Mouse (Mus musculus) regulatory T cell (primary cell): ENCODE measurements around the gene Abhd14a.

Experiments
- in situ Hi-C: fragments of 300-600 bp; cut with MboI, MseI; formaldehyde crosslinking; loops from one replicate; pipeline ENCODE4 v1.15.1; 2025; ENCODE audit warnings: high pct_unique_total_duplicates

Gene Abhd14a

DNA sequence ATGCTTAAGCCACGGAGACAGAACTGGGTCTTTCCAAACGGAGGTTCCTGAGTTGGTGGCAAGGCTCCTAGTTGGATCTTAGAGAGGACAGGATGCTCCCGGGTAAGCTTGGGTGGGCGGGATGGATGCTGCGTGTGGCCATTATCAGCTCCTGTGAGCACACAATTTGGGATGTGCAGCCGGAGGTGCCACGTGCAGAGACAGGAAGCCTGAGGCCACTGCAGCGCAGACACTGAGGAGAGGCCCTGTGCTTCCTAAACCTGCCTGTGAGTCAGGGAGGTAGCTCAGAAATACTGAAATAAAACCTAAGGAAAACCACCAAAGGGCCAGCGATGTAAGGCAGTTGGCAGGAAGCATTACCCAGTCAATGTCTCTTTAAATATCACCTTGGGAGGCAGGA is 22.3 kb upstream of the Abhd14a start:
- in situ Hi-C loops, result no loop called here

DNA sequence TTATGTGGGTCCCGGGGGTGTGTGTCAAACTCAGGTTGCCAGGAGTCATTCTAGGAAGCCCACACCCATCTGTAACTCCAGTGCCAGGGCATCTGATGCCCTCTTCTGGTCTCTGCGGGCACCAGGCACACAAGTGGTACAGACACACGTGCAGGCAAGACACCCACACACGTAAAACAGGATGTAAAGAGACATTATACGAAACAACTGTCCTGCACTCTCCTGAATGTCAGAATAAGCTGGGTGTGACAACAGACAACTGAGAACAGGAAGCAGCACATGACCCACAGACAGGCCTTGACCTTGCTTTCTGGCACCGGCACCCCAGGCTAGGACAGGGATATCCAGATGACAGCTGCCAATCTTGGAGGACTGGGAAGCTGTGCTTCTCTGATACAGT is 21.8 kb upstream of the Abhd14a start:
- in situ Hi-C loops, result no loop called here

DNA sequence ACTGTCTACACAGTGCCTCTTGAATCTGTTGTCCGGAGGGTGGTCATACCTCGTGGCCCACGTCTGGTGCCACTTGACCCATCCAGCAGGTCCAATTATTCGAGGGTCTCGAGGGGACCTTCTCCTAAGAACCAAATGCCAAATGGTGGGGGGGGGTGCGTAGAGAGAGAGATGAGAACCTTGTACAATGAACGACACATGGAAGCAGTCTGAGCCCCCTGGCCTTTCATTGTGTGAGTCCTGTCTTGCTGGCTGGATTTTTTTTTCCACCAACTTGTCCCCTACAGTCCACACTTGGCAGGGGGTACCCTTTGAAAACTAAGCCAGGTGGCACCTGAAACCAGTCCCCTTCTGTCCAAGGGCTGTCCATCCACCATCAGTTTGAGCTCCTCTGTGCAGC is 20.3 kb upstream of the Abhd14a start:
- in situ Hi-C loops, result no loop called here

DNA sequence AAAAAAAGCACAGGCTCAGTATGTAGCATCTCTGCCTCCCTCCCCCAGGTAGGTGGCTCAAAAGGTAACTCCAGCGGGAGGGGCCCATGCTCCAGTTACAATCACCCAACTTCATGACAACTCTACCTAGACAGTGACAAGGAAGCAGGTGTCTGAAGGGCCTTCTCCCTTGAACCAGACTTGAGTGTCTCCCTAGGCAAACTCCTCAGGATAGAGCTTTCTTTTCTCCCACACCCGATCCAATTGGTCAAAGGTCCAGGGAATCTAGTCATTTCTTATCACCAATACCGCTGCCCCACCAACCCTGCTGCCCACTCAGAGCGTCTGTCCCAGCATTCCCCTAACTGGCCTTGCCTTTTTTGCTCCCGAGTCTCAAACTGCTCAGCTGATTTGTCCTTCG is 19.2 kb upstream of the Abhd14a start:
- in situ Hi-C loops, result no loop called here

DNA sequence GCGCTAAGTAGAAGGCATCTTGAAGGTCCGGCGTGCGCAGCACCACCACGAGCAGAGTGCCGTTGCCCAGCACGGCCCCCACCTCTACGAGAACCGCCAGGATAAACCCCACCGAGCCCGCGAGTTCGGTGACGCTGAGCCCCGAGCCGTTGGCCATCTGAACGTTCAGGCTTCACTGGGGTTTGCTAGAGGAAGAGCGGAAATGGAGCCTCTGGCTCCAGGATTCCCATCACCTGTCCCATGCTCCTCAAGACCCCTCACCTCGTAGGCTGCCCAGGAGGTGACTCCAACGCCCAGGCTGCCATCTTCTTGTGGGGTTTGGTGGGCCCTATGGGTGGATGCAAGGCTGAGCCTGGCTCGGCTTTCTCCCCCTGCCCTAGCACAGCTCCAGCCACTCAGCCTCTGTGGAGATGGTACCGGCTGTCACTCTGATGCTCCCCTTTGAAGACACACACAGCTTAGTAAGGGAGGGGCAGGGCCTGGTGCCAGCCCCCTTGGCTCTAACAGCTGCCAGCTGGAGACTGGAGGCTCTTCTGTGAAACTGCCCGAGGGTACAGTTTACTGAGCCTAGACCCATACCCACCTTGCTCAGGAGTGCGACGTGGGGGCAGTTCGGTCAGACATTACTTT is 18.2 kb upstream of the Abhd14a start, which contains the start of gene Gpr62:
Gpr62 (minus strand) TSS at position 368 of the 630 bp plus-strand sequence.
- in situ Hi-C loops, result no loop called here

DNA sequence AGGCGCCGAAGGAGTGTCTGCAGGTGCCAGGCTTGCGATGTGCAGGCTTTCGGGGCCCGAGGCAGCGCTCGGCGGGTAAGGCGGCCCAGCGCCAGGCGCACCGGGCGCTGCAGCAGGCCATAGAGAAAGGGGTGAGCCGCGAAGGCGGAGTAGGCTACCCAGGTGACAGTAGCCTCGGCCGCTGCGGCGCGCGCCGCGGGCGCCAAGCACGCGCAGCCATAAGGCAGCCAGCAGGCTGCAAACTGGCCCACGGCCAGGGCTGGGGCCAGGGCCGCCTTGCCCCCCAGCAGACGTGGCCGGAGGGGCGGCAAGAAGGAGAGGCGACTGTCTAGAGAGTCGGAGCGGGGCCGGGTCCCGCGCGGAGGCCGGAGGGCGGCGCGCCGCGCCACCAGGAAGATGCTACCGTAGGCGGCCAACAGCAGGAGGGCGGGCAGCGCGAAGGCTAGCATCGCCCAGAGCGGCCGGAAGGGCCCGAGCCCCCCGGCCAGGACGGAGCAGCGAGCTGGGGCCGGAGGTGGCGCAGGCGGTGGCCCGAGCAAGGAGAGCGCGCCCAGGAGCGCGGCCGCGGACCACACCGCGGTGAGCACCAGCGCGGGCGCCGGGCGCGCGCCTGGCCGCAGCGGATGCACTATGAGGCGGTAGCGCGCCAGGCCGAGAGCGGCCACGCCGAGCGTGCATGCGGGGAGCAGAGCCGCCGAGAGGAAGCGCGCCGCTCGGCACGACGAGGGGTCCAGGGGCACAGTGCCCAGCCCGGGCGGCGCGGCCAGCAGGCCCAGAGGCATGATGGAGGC is 17.5 kb upstream of the Abhd14a start:
- in situ Hi-C loops, result no loop called here

DNA sequence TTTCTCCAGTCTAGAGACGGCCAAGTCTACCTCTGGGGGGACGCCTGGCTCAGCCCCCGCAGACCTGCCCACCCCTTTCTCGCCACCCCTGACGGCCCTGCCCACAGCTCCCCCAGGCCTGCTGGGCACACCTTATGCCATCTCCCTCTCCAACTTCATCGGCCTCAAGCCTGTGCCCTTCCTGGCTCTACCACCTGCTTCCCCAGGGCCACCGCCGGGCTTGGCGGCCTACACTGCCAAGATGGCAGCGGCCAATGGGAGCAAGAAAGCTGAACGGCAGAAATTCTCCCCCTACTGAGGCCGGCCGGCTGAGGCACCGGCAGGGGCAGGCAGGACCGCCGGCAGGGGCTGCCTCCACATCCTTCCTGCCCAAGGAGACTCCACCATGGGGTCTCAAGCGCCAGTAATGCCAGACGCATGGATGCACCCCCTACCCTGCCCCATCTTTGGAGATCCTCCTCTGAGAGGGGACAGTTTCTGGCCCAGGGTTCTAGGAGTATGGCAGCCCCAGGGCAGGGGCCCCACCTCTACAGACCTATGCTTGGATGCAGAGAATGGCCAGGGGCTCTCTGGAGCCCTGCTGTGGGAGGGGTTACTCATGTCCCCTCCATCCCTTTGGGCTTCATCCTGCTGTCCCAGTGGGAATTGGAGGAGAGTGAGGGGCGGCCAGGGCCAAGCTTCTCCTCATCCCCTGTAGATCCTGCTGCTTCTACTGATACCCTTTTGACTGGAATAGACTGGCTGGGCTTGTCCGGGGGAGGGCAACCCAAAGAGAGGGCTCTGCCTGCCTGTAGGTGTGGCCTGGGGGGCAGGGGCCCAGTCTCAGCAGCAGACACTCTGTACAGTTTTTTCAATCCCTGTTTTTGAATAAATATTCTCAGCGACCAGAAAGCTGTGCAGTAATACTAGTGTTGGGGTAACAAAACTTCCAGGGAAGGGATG is 15.9 kb upstream of the Abhd14a start:
- in situ Hi-C loops, result no loop called here

DNA sequence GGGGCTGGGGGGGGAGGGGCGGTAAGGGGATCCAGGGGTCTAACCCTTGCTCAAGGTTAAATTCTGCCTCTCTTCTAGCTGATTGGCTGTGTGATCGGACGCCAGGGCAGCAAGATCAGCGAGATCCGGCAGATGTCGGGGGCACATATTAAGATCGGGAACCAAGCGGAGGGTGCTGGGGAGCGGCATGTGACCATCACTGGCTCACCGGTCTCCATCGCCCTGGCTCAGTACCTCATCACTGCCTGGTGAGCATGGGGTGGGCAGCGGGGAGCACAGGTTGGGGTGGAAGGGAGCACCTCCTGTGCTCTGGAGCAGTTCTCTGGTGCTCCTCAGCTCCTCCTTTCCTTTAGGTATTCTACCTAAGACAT is 14.9 kb upstream of the Abhd14a start:
- in situ Hi-C loops, result no loop called here

DNA sequence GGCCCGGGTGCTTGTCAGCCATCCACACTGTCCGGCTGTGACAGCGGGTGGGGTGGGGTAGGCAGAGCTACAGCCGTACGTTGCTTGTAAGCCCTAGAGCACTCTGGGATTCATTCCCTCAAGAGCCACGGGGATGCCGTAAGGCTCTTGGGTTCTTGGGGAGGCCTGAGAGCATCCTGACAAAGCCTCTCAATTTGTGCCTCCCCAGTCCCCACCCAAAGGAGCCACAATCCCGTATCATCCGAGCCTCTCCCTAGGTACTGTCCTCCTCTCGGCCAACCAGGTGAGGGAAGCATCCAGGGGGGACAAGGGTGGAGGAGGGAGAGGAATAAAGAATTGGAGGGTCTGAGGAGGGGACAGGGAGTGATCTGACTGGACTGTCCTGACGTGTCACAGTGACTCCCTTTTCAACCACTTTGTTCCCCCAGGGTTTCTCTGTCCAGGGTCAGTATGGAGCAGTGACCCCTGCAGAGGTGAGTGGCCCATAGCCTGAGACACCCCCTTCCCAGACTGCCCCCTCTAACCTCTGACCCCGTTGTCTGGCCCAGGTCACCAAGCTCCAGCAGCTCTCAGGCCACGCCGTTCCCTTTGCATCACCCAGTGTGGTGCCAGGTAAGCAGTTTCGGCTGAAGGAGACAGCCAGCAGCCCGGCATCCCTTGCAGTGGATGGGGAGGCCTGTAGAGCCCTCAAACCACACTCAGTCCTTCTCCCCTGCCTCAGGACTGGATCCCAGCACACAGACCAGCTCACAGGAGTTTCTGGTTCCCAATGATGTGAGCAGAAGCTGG is 14.4 kb upstream of the Abhd14a start:
- in situ Hi-C loops, result no loop called here

DNA sequence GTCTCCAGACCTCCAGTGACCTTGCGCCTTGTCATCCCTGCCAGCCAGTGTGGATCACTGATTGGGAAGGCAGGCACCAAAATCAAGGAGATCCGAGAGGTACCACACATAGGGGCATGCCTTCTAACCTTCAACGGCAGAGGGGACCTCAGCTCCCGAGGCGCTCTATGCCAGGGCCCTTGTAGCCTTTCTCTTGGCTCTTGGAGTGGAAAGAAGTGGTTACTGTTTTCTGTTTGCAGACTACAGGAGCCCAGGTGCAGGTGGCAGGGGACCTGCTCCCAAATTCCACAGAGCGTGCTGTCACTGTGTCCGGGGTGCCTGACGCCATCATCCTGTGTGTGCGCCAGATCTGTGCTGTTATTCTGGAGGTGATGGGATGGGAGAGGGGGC is 13.5 kb upstream of the Abhd14a start:
- in situ Hi-C loops, result no loop called here

DNA sequence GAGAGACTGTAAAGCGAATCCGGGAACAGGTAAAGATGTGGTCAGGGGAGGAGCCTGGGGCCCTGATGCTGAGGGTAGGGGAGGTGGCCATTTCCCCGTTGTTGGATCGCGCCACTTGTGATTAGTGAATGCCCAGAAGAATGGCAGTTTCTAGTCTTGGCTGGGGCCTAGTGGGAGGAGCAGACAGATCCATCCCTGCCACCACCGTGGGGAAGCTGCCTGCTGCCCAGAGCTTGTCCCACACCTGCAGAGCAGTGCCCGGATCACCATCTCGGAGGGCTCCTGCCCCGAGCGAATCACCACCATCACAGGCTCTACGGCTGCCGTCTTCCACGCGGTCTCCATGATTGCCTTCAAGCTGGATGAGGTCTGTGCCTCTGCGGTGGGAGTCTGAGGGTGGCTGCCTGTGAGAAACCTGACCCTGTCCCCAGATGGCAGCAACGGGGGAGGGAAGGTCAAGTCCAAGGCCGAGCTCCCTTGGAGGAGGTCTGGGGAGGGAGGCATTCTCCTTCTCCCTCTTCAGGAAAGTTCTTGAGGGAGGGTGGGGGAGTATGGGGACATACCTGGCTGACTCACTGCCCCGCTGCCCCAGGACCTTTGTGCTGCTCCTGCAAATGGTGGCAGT is 13.0 kb upstream of the Abhd14a start:
- in situ Hi-C loops, result no loop called here

DNA sequence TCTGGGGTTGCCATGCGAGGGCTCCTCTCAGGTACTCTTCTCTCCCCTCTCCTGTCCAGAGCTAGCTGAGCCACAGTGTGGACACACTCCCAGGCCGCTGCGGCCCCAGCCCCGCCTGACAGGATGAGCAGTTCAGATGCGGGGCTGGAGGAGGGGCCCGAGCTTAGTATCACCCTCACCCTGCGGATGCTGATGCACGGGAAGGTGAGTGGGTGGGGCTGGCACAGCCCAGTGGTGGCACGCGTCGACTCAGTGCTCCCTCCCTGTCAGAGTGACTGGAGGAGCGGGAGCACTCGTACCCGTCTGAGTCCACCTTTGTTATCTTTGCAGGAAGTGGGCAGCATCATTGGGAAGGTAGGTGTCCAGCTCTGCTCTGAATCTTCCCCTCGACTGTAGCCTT is 12.5 kb upstream of the Abhd14a start:
- in situ Hi-C loops, result no loop called here

DNA sequence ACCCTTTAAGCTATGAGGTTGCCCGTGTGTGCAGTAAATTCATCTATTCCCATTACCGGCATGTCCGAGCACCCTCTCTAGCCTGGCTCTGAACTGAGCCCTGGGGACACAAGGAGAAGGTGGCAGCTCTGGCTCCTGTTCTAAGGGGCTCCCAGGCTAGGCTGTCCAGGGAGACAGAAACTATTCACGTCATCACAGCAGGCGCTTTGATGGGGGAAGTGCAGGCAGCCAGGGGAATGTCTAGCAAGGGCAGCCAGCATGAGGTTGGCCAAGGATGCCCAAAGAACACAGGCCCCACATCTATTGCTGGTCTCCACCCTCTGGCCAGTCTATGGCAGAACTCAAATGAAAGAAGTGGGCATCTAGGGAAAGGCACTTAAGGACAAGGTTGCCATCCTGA is 10.4 kb upstream of the Abhd14a start:
- in situ Hi-C loops, result no loop called here

DNA sequence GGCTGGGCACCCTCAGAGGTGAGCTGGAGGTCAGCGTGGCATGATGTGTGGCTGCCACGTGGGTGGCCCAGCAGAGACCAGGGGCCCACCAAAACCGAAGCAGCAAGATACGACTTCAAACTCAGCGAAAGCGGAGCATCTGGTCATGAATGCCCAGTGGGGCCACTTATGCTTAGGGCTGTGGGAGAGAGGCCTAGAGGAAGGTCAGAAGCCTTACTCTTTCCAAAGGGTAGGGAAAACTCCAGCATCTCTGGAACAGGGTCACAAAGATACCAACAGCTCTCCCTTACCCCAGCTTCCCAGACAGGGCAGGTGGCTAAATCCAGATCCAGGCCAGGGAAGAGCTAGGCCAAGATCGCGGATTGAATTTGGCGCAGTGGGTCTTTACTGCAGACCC is 9.7 kb upstream of the Abhd14a start:
- in situ Hi-C loops, result no loop called here

DNA sequence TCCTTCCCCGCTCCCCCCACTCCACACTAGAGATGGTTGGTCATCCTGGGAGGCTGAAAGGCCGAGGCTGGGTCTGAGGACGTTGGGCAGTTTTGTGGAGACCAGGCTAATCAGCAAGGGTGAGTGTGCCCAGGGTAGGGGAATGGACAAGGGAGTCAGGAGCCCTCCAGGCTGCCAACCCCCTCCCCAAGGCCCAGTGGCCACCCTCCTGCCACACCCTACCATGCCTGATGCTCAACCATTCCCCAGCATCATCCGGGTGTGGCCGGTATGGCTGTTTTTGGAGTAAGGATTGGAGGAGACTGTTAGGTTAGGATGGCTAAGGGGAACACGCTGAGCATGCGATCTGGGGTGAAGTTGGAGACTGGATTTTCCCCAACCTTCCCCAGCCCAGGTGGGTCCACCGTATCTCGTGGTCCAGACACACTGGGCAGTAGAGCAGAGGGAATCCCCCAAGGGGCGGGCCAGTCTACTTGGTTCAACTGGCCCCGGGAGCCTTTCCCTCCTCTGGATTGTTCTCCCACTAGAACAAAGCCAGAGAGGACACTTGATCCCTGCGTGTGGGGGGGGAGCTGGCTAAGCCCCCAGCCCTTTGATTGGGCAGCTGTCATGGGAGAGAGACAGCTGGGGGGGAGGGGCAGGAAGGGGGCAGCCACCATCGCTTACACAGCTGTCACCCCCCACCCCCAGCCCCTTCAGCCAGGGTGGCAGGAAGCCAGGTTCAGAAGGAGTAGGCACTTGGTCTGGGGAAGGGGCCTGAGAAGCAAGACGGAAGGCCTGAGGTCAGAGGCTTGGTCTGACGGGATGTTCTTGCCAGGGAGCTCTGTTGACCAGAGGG is 9.1 kb upstream of the Abhd14a start:
- in situ Hi-C loops, result no loop called here

DNA sequence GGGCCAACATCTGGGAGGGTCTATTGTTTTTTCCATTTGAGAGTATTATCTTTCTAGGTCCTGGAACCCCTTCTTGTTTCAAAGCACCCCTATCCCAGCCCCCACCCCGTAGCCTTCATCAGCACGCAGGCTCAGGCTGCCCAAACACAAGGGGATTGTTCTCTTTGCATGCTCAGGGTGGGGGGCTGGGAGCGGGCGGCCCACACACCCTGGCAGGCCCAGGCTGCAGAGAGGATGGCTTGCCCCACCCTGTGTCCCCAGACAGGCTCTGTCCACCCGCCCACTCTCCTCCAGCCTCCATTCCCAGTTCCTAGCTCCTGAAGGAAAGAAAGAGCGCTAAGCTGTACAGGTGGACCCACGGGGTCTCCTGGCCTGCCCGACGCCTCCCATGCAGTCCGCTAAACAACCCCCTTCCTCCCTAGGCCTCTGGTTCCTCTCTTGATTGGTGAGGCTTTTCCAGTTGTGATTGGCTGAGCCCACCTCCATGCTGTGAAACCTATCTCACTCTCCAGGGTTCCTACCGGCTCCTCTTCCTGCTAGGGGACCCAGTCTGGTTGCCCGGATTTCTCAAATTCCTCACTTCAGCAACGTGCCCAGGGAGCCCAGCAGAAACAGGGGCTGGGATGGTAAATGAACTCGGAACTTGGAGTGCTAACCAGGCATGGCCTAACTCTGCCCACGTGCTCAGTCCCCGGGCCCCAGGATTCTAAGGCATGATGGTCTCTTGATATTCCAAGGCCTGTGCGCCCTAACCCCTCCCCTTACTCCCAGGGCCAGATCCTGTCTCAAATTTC is 7.6 kb upstream of the Abhd14a start:
- in situ Hi-C loops, result no loop called here

DNA sequence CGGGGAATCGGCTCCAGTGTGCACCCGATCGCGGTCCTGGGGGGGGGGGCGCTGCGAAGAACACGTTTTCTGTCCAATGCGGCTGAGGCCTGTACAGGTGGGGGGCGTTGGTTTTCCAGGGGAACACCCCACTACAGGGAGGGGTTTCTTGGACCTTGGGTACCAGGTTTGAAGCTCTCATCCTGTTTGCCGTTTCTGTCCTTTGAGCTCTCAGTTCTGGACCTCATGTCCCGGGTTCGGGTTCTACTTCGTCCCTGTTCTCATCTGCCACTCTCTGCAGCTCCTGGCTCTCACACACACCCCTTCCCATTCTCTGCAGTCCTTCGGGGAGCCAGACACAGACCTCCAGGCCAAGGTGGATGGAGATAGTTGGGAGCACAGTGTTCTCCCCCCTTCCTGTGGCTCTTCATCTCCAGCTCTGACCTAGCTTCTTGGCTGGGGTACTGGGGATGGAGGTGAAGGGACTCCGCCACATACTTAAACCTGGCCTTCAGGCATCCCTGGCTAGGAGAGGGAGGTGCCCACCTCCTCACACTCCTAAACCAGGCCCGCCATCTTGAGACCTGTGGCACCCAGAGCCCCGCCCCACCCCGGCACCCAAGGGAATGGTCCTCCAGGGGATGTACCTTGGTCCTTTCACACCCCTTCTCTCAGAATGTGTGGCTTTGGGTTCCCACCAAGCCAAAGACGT is 6.7 kb upstream of the Abhd14a start:
- in situ Hi-C loops, result no loop called here

DNA sequence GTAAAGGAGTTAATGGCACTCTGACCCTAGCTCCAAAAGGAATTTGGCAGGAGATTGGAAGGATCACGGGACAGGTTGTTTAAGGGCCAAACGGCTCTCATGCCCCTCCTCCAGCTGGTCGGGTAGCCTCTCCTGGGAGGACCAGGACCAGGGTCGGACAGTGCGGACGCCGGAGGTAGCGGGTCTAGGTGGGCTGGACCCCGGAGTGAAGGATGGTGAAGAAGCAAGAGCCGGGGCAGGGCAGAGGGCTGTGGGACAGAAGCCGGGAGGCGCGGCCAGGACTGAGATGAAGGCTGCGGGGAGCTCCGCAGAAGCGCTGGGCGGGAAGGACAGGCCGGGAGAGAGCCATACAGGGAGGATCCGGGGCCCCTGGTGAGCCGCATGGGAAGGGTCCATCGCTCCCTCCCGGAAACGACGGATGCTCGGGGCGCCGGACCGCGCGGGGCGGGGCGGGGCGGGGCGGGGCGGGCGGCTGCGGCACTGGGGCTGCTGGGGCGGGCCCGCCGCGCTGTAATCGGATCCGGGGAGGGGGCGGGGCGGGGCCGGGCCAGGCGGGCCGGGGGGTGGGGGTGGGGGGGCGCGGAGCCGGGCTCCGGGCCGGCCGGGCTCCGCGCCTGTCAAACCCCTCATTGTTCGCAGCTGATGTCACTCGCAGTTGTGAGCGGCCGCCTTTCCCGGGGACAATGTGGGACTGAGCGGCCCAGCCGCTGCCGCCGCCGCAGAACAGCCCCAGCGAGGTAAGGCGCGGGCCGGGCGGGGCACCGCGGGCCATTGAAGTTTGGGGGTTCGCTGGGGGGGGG is 6.0 kb upstream of the Abhd14a start, which contains the start of gene Pcbp4:
Pcbp4 (plus strand) TSS at position 21 of the 800 bp plus-strand sequence.
- in situ Hi-C loops, result no loop called here
